Mouse (Mus musculus) liver, adult 2 months (tissue): ENCODE data around the gene Aif1l.

Experiments used
- CTCF ChIP-seq: fragments of 200-500 bp; IDR thresholded peaks from 2 replicates; pipeline ENCODE4 v1.5.1; 2011; ENCODE audit warnings: low read depth, low read length, control low read depth
- POLR2A ChIP-seq: fragments of 200-500 bp; IDR thresholded peaks from 2 replicates; pipeline ENCODE4 v1.6.1; 2011; ENCODE audit warnings: low read length, control low read depth; ENCODE audit not compliant: insufficient read depth; ENCODE audit errors: extremely low read depth

DNA sequence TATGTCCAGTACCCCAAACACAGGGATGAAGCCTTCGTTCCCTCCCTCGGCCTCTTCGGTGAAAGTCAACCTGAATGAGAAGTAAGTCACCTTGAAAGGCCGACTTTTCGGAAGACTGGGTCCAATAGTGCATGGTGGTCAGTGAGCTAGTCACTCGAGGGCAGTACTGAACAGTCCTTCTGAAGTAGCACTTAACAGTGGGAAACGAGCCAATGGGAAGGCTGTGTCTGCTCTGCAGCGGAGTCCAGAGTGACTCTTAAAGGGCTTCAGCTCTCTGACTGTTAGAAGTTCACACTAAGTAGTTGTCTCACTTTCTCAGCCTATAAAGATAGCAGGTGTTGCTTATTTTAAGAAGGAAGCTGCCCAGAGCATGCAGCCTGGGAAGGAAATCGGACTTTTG, 45.0 kb downstream of the Aif1l start:
- TF ChIP-seq CTCF (no peak), POLR2A (no peak)
